Mouse (Mus musculus): ENCODE data around the gene Stx18. TPM values are rescaled to one million over a fixed set of nuclear protein-coding genes. Genes with fewer than 3 reads are reported as not detected.

Stx18 gene
- polyA plus RNA-seq, 1 experiment from 2014 or later = 54.6 TPM

- H3K9ac ChIP-seq = no peak overlapping the region
- peaks cover 21% of the 10 kb centered on the region for H3K4me1 ChIP-seq
- H3K27me3 ChIP-seq = no peaks in the 10 kb centered on the region
- H3K4me2 ChIP-seq (replicated peaks) = no peak overlapping the region
- no peak overlapping the region for H3K4me3 ChIP-seq
- no peaks in the 10 kb centered on the region for H3K36me3 ChIP-seq
- 94% methylated on average over 1 of the region's 1 CpGs for WGBS
- no peak overlapping the region for H3K27ac ChIP-seq
- no peaks in the 10 kb centered on the region for H3K9me3 ChIP-seq
- ATAC-seq (ENCODE audit: insufficient number of reproducible peaks, insufficient read depth, low FRiP score, low TSS enrichment) = no peak
These were observed 41.9 kb downstream of the Stx18 start for GRCm38 (mm10) chr5:38080472-38080871.

DNA sequence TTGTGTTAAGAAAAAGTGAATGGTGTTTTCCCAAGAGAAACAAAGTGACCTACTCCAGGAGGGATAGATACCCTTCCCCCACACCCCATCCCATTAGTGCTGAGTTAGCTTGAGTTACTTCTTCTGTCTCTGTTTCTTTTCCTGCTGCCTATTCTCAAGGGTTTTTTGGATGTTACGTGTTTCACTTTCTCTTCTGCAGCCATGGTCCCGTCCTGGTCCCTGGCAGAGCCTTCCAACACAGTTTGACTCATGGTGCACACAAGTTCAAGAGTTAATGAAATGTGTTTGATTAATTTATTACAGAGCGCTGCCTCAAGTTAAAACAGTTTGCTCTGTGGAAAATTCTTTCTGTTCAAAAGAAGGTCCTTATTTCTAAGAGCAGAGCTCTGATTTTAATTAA lies 44.0 kb downstream of the Stx18 start:
- H3K4me2 ChIP-seq (replicated peaks) = peak overlapping the region; percentile 32

GRCm38 (mm10) chr5:38083362-38083761 lies 44.8 kb downstream of the Stx18 start:
- 38% methylated on average over 5 of the region's 5 CpGs for WGBS
- ATAC-seq (ENCODE audit: insufficient number of reproducible peaks, insufficient read depth, low FRiP score, low TSS enrichment) = no peak
- peaks cover 30% of the 10 kb centered on the region for H3K4me1 ChIP-seq

More for the DNA sequence above, 44.0 kb downstream of the Stx18 start:
- H3K36me3 ChIP-seq = no peaks in the 10 kb centered on the region
- no peaks in the 10 kb centered on the region for H3K27me3 ChIP-seq
- no peak overlapping the region for H3K9ac ChIP-seq
- H3K27ac ChIP-seq = peak overlapping the region; percentile 61
- no peak for ATAC-seq (ENCODE audit: insufficient number of reproducible peaks, insufficient read depth, low FRiP score, low TSS enrichment)
- H3K4me3 ChIP-seq = no peak overlapping the region
- WGBS = 35% methylated on average over 3 of the region's 3 CpGs
- no peaks in the 10 kb centered on the region for H3K9me3 ChIP-seq
- H3K4me1 ChIP-seq = peaks cover 30% of the 10 kb centered on the region

DNA sequence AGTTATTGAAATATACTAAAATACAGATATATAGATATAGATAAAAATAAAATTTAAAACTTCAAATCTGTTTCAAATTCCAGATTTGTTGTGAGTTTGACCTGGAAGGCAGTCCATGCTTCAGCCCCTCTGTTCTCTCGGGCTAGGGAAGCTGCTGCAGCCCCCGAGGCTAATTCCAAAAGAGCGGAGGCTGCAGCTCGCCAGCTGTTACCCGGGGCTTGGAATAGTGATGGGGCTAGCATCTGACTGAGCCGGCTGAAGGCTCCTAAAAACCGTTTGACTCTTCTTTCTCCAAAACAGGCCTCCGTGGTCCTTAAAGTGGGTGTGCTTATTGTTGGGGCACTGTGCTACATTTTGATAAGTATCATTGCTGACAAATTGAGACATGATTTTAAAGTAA lies 46.1 kb downstream of the Stx18 start:
- Histone ChIP-seq H3K36me3 (no peaks in the 10 kb centered on the region), H3K4me2 (replicated peaks) (peak overlapping the region; percentile 26; the same call in 1 of the 2 replicates), H3K9ac (0 out of 2 replicates have a peak overlapping the region, but pooled peaks have one; percentile 15), H3K27me3 (0 out of 2 replicates have a peak, but pooled peaks cover 2% of the 10 kb centered on the region), H3K9me3 (no peaks in the 10 kb centered on the region), H3K4me3 (no peak overlapping the region), H3K27ac (0 out of 2 replicates have a peak overlapping the region, but pooled peaks have one; percentile 63), H3K4me1 (peaks cover 25% of the 10 kb centered on the region)
- ATAC-seq (ENCODE audit: insufficient number of reproducible peaks, insufficient read depth, low FRiP score, low TSS enrichment) = no peak
- WGBS = 9% methylated on average over 8 of the region's 8 CpGs

More at GRCm38 (mm10) chr5:38083362-38083761, 44.8 kb downstream of the Stx18 start:
- Histone ChIP-seq H3K9ac (no peak overlapping the region), H3K4me3 (no peak overlapping the region), H3K36me3 (no peaks in the 10 kb centered on the region), H3K9me3 (no peaks in the 10 kb centered on the region), H3K4me2 (replicated peaks) (no peak overlapping the region), H3K27me3 (no peaks in the 10 kb centered on the region), H3K27ac (0 out of 2 replicates have a peak overlapping the region, but pooled peaks have one; percentile 18)

DNA sequence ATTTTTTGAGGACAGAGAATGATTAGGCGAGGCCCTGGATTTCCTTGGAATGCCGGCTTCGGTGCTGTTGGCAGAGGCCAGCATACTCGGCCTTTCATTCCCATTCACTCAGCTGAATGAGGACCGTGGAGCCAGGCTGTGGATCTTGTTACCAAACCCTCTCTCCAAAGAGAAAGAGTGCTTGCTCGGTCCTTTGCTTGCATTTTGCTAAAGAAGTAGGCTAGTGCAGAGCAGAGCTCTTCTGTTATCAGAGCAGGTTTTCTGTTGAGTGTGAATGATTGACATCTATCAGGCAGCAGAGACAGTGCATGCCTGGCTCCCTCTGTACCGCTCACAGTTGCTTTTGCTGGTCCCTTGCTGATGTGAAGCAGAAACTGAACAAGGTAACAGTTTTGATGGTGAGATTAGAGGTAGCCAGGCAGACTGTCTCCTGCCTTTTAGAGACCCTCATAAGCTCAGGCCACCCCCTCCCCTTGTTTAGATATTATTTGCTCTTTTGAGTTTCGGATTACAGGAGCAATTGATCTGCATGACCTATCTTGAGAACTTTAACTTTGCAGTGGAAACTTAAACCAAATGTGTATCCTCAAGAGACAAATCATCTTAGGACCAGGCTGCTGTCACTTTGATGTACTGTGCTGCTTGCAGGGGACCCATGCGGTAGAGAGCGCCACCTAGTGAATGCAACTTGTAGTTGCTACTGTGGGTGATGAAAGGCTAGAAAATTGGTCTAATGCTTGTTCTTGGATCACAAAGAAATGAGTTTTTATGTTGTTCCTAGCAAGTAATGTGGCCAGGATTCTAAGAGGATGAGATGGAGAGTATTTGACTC lies 47.2 kb downstream of the Stx18 start:
- 3% methylated on average over 10 of the region's 10 CpGs for WGBS
- H3K4me1 ChIP-seq = peaks cover 22% of the 10 kb centered on the region
- no peaks in the 10 kb centered on the region for H3K36me3 ChIP-seq
- no peaks in the 10 kb centered on the region for H3K9me3 ChIP-seq
- peak overlapping the region; percentile 80 for H3K27ac ChIP-seq
- ATAC-seq (ENCODE audit: insufficient number of reproducible peaks, insufficient read depth, low FRiP score, low TSS enrichment) = no peak
- no peak overlapping the region for H3K9ac ChIP-seq
- H3K4me2 ChIP-seq (replicated peaks) = peak overlapping the region; percentile 31
- no peak overlapping the region for H3K4me3 ChIP-seq
- H3K27me3 ChIP-seq = 0 out of 2 replicates have a peak, but pooled peaks cover 2% of the 10 kb centered on the region

- no peak overlapping the region for H3K4me3 ChIP-seq
- WGBS = 69% methylated on average over 3 of the region's 3 CpGs
- ATAC-seq (ENCODE audit: insufficient number of reproducible peaks, insufficient read depth, low FRiP score, low TSS enrichment) = no peak
- no peak overlapping the region for H3K27ac ChIP-seq
- no peak overlapping the region for H3K4me2 ChIP-seq (replicated peaks)
- H3K36me3 ChIP-seq = no peaks in the 10 kb centered on the region
- H3K9me3 ChIP-seq = no peaks in the 10 kb centered on the region
- H3K27me3 ChIP-seq = 0 out of 2 replicates have a peak, but pooled peaks cover 2% of the 10 kb centered on the region
- no peak overlapping the region for H3K9ac ChIP-seq
- peaks cover 11% of the 10 kb centered on the region; the same call in 1 of the 2 replicates for H3K4me1 ChIP-seq
These were observed 51.6 kb downstream of the Stx18 start for GRCm38 (mm10) chr5:38090111-38090510.

- Histone ChIP-seq H3K27ac (no peak overlapping the region), H3K9me3 (no peaks in the 10 kb centered on the region), H3K36me3 (no peaks in the 10 kb centered on the region), H3K4me1 (peaks cover 8% of the 10 kb centered on the region; the same call in 1 of the 2 replicates), H3K27me3 (0 out of 2 replicates have a peak, but pooled peaks cover 2% of the 10 kb centered on the region), H3K9ac (no peak overlapping the region), H3K4me2 (replicated peaks) (no peak overlapping the region), H3K4me3 (no peak overlapping the region)
- 60% methylated on average over 3 of the region's 3 CpGs for WGBS
- ATAC-seq (ENCODE audit: insufficient number of reproducible peaks, insufficient read depth, low FRiP score, low TSS enrichment) = no peak
These were observed 52.0 kb downstream of the Stx18 start for GRCm38 (mm10) chr5:38090581-38090980.

GRCm38 (mm10) chr5:38091046-38091965 lies 52.8 kb downstream of the Stx18 start:
- Histone ChIP-seq H3K27ac (no peak overlapping the region), H3K9ac (no peak overlapping the region), H3K9me3 (no peaks in the 10 kb centered on the region), H3K4me3 (no peak overlapping the region), H3K27me3 (0 out of 2 replicates have a peak, but pooled peaks cover 2% of the 10 kb centered on the region), H3K4me2 (replicated peaks) (no peak overlapping the region), H3K36me3 (no peaks in the 10 kb centered on the region), H3K4me1 (peaks cover under 1% of the 10 kb centered on the region; the same call in 1 of the 2 replicates)
- no peak for ATAC-seq (ENCODE audit: insufficient number of reproducible peaks, insufficient read depth, low FRiP score, low TSS enrichment)
- WGBS = 70% methylated on average over 8 of the region's 8 CpGs

DNA sequence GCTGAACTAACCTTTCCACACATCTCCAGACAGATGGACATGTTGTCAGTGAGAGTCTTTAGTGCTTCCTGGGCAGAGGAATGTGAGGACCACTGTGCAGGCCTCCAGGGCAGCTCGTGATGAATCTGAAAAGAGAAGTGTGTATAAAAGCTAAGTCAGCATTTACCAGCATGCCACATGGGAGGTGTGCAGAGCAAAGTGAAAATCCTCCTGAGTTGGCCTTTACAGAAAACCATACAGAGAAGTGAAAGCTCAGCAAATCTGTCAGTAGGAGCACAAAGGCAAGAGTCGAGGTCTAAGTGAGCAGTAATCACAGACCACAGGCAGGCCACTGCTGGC lies 53.4 kb downstream of the Stx18 start:
- H3K4me3 ChIP-seq = no peak overlapping the region
- H3K27me3 ChIP-seq = 0 out of 2 replicates have a peak, but pooled peaks cover 2% of the 10 kb centered on the region
- WGBS = 66% methylated on average over 2 of the region's 2 CpGs
- H3K9me3 ChIP-seq = no peaks in the 10 kb centered on the region
- H3K4me2 ChIP-seq (replicated peaks) = no peak overlapping the region
- H3K27ac ChIP-seq = no peak overlapping the region
- H3K4me1 ChIP-seq = no peaks in the 10 kb centered on the region
- H3K9ac ChIP-seq = no peak overlapping the region
- no peaks in the 10 kb centered on the region for H3K36me3 ChIP-seq
- no peak for ATAC-seq (ENCODE audit: insufficient number of reproducible peaks, insufficient read depth, low FRiP score, low TSS enrichment)

DNA sequence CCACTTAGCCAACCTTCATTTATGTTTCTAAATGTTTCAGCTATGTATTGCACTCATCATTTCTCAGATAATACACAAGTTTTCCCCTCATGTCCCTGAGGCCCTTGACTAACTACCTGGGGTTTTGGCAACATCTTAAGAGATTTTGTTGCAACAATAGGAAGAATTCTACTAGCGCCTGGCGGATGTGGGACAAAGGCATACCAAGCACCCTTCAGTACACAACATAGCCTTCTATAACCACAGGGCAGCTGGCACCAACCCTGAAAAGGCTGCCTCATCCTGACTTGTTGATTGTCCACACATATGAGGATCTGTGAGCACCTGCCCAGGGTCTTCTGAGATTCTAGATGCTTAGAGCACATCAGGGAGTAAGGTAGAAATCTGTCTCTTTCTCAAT lies 55.8 kb downstream of the Stx18 start:
- ATAC-seq (ENCODE audit: insufficient number of reproducible peaks, insufficient read depth, low FRiP score, low TSS enrichment) = no peak

DNA sequence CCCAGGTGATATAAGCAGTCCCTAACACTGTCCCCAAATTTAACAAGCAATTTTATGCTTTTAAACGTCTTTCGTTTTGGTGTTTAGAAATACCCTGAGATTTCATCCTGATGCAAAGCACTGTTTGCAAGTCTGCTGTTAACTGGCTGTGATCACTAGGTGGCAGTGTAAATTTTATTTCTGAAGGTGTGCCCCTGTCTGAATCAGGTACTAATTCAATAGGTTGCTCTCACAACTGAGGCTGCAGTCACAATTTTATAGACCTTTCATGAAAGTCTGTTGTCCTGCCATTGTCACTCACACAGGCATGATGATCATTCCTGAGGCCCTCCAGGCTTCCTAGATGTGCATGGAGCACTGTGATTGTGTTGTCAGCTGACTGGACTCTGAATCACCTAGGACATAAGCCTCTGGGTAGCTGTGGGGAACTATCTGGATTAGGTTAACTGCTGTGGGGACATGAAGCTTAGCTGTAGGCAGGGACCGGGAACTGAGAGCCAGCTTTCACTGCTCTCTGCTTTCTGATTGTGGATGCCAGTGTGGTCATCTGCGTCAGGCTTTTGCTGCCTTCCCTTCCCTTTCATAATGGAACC lies 59.1 kb downstream of the Stx18 start:
- 72% methylated on average over 4 of the region's 4 CpGs for WGBS
- no peaks in the 10 kb centered on the region for H3K27me3 ChIP-seq
- no peaks in the 10 kb centered on the region for H3K9me3 ChIP-seq
- H3K27ac ChIP-seq = no peak overlapping the region
- H3K36me3 ChIP-seq = no peaks in the 10 kb centered on the region
- ATAC-seq (ENCODE audit: insufficient number of reproducible peaks, insufficient read depth, low FRiP score, low TSS enrichment) = no peak
- no peak overlapping the region for H3K4me2 ChIP-seq (replicated peaks)
- H3K4me3 ChIP-seq = no peak overlapping the region
- H3K9ac ChIP-seq = no peak overlapping the region
- H3K4me1 ChIP-seq = no peaks in the 10 kb centered on the region

More for the DNA sequence above, 55.8 kb downstream of the Stx18 start:
- H3K27me3 ChIP-seq = 0 out of 2 replicates have a peak, but pooled peaks cover 2% of the 10 kb centered on the region
- no peak overlapping the region for H3K9ac ChIP-seq
- H3K4me2 ChIP-seq (replicated peaks) = no peak overlapping the region
- H3K4me1 ChIP-seq = no peaks in the 10 kb centered on the region
- no peak overlapping the region for H3K27ac ChIP-seq
- WGBS = 90% methylated on average over 2 of the region's 2 CpGs
- no peaks in the 10 kb centered on the region for H3K9me3 ChIP-seq
- H3K4me3 ChIP-seq = no peak overlapping the region
- H3K36me3 ChIP-seq = no peaks in the 10 kb centered on the region
